Mouse (Mus musculus): ENCODE results near the gene Scube2.

GRCm38 (mm10) chr7:109875598-109875997 lies 10.1 kb upstream of the Scube2 start:
- TF ChIP-seq ZC3H11A (IDR thresholded peaks at IDR 0.05; ENCODE audit: borderline replicate concordance, low read depth, low read length) (no peak), ZNF384 (IDR thresholded peaks at IDR 0.05; ENCODE audit: low read depth, low read length) (no peak), HCFC1 (IDR thresholded peaks at IDR 0.05; ENCODE audit: borderline replicate concordance, insufficient read depth, low read length) (no peak)
